Comparison of ENCODE assay signal across 32 mouse cellular contexts in genomic region chr11:109489763-109490162, GRCm38 (mm10).
"Had no signal": no experiment of that assay in that cellular context is flagged by ENCODE, and none has a peak within 500 bp of the region (broad histone marks: within the 10 kb centered on the region; RNA-seq: fewer than 3 reads in every experiment).

No protein-coding gene starts in this region.

- H3K27me3 ChIP-seq: limb, embryonic 12.5 days; limb, embryonic 13.5 days; limb, embryonic 15.5 days; liver, embryonic 12.5 days; liver, embryonic 13.5 days; liver, embryonic 15.5 days; lung, embryonic 15.5 days; megakaryocyte, embryonic 14.5 days; midbrain, embryonic 12.5 days; midbrain, embryonic 13.5 days; midbrain, embryonic 15.5 days; neural tube, embryonic 12.5 days had no signal

- ATAC-seq: liver, embryonic 12.5 days; liver, postnatal 0 days; lung, postnatal 0 days; midbrain, embryonic 13.5 days; midbrain, embryonic 15.5 days; midbrain, embryonic 16.5 days had no signal

- H3K9ac ChIP-seq: limb, embryonic 12.5 days; limb, embryonic 13.5 days; limb, embryonic 15.5 days; liver, embryonic 12.5 days; liver, embryonic 13.5 days; liver, embryonic 14.5 days; liver, embryonic 15.5 days; liver, postnatal 0 days; lung, embryonic 14.5 days; lung, embryonic 15.5 days; midbrain, embryonic 12.5 days; midbrain, embryonic 13.5 days; midbrain, embryonic 15.5 days; neural tube, embryonic 12.5 days had no signal

- DNase-seq: left cerebral cortex, postnatal 4 days; liver; liver, embryonic 13.5 days; liver, postnatal 0 days; lung, adult 18-20 months; lung, adult 2 months; lung, embryonic 14.5 days; lung, postnatal 10 days; lung, postnatal 14 days; lung, postnatal 36 days; lung, postnatal 4 days; midbrain, embryonic 14.5 days had no signal

- H3K4me2 ChIP-seq: limb, embryonic 12.5 days; limb, embryonic 13.5 days; limb, embryonic 15.5 days; liver, embryonic 11.5 days; liver, embryonic 12.5 days; liver, embryonic 13.5 days; liver, embryonic 15.5 days; lung, embryonic 14.5 days; lung, embryonic 15.5 days; midbrain, embryonic 11.5 days; midbrain, embryonic 12.5 days; midbrain, embryonic 13.5 days; midbrain, embryonic 15.5 days; neural tube, embryonic 12.5 days had no signal

- H3K4me1 ChIP-seq: limb, embryonic 12.5 days; limb, embryonic 15.5 days; lung, embryonic 15.5 days; midbrain, embryonic 12.5 days; midbrain, embryonic 13.5 days; midbrain, embryonic 15.5 days; neural tube, embryonic 12.5 days had no signal

- H3K36me3 ChIP-seq: limb, embryonic 10.5 days; limb, embryonic 12.5 days; limb, embryonic 13.5 days; limb, embryonic 15.5 days; liver, embryonic 12.5 days; liver, embryonic 13.5 days; liver, embryonic 15.5 days; lung, embryonic 15.5 days; midbrain, embryonic 10.5 days; midbrain, embryonic 12.5 days; midbrain, embryonic 13.5 days; midbrain, embryonic 15.5 days; neural tube, embryonic 12.5 days had no signal

- H3K27ac ChIP-seq: limb, embryonic 10.5 days; limb, embryonic 12.5 days; limb, embryonic 13.5 days; limb, embryonic 15.5 days; liver, embryonic 12.5 days; liver, embryonic 13.5 days; liver, embryonic 14.5 days; liver, embryonic 15.5 days; lung, embryonic 15.5 days; macrophage; midbrain, embryonic 10.5 days; midbrain, embryonic 12.5 days; midbrain, embryonic 13.5 days; midbrain, embryonic 15.5 days; neural tube, embryonic 12.5 days had no signal

- H3K9me3 ChIP-seq: limb, embryonic 10.5 days; limb, embryonic 12.5 days; limb, embryonic 13.5 days; limb, embryonic 15.5 days; liver, embryonic 12.5 days; liver, embryonic 13.5 days; liver, embryonic 15.5 days; lung, embryonic 15.5 days; megakaryocyte, embryonic 14.5 days; midbrain, embryonic 10.5 days; midbrain, embryonic 12.5 days; midbrain, embryonic 13.5 days; midbrain, embryonic 15.5 days; neural tube, embryonic 12.5 days had no signal

- H3K4me3 ChIP-seq: limb, embryonic 10.5 days; limb, embryonic 12.5 days; limb, embryonic 13.5 days; limb, embryonic 15.5 days; liver, embryonic 12.5 days; liver, embryonic 13.5 days; liver, embryonic 15.5 days; lung, embryonic 15.5 days; megakaryocyte, embryonic 14.5 days; midbrain, embryonic 10.5 days; midbrain, embryonic 12.5 days; midbrain, embryonic 13.5 days; midbrain, embryonic 15.5 days; myocyte; neural tube, embryonic 12.5 days had no signal
